Mouse (Mus musculus): ENCODE data around the gene Prpf31. TPM values are rescaled to one million over a fixed set of nuclear protein-coding genes. Genes with fewer than 3 reads are reported as not detected.

The Prpf31 gene
- 79.5 and 80.8 TPM in 2 replicates for polyA plus RNA-seq (2014; fragmentation: Nextera tagmentation; extraction: Ambion mirVana)

- H3K9me3 ChIP-seq (ENCODE audit: control insufficient read depth, low read length) = no peaks in the 10 kb centered on the region
- WGBS = 1% methylated on average over 47 of the region's 47 CpGs
Measured at GRCm38 (mm10) chr7:3629543-3630477, at the start of gene Prpf31, which contains the start of gene Tfpt. Gene Prpf31 (plus strand): TSS chr7:3629985. Gene Tfpt (minus strand): TSS chr7:3629929.

GRCm38 (mm10) chr7:3580029-3580428, 49.8 kb upstream of the Prpf31 start:
- H3K27me3 ChIP-seq (ENCODE audit: control insufficient read depth, insufficient read depth, low read length) = no peaks in the 10 kb centered on the region
- H3K27ac ChIP-seq = no peak overlapping the region
- DNase-seq (ENCODE audit: low spot score) (no peak), ATAC-seq (ENCODE audit: low FRiP score) (no peak)
- no peak overlapping the region for H3K4me3 ChIP-seq (replicated peaks; ENCODE audit: low read length)
- WGBS = 51% methylated on average over 2 of the region's 2 CpGs
- H3K9ac ChIP-seq = no peak overlapping the region
- no peak overlapping the region for H3K4me2 ChIP-seq (replicated peaks)
- no peaks in the 10 kb centered on the region for H3K36me3 ChIP-seq (replicated peaks; ENCODE audit: control insufficient read depth, insufficient read depth)
- H3K4me1 ChIP-seq (replicated peaks; ENCODE audit: control insufficient read depth, insufficient read depth, low read length) = no peaks in the 10 kb centered on the region
- no peaks in the 10 kb centered on the region for H3K9me3 ChIP-seq (ENCODE audit: control insufficient read depth, low read length)

More at GRCm38 (mm10) chr7:3629543-3630477, at the start of gene Prpf31, which contains the start of gene Tfpt:
- ATAC-seq (ENCODE audit: low FRiP score) = peak; percentile 90
- H3K27ac ChIP-seq = peak within 1 kb of the TSS; percentile 70
- H3K9ac ChIP-seq = peak within 1 kb of the TSS; percentile 66
- DNase-seq (ENCODE audit: low spot score) = peak; percentile 98
- H3K4me3 ChIP-seq (replicated peaks; ENCODE audit: low read length) = peak within 1 kb of the TSS; percentile 54
- H3K27me3 ChIP-seq (ENCODE audit: control insufficient read depth, insufficient read depth, low read length) = no peaks in the 10 kb centered on the region
- peaks cover 36% of the 10 kb centered on the region for H3K36me3 ChIP-seq (replicated peaks; ENCODE audit: control insufficient read depth, insufficient read depth)
- peaks cover 18% of the 10 kb centered on the region for H3K4me1 ChIP-seq (replicated peaks; ENCODE audit: control insufficient read depth, insufficient read depth, low read length)
- peak within 1 kb of the TSS; percentile 80 for H3K4me2 ChIP-seq (replicated peaks)

- H3K27me3 ChIP-seq (ENCODE audit: control insufficient read depth, insufficient read depth, low read length) = no peaks in the 10 kb centered on the region
- H3K4me2 ChIP-seq (replicated peaks) = no peak overlapping the region
- H3K4me3 ChIP-seq (replicated peaks; ENCODE audit: low read length) = no peak overlapping the region
- no peak for ATAC-seq (ENCODE audit: low FRiP score)
- no peaks in the 10 kb centered on the region for H3K4me1 ChIP-seq (replicated peaks; ENCODE audit: control insufficient read depth, insufficient read depth, low read length)
- 16% methylated on average over 6 of the region's 6 CpGs for WGBS
- DNase-seq (ENCODE audit: low spot score) = no peak
- H3K9me3 ChIP-seq (ENCODE audit: control insufficient read depth, low read length) = no peaks in the 10 kb centered on the region
- H3K27ac ChIP-seq = no peak overlapping the region
- no peaks in the 10 kb centered on the region for H3K36me3 ChIP-seq (replicated peaks; ENCODE audit: control insufficient read depth, insufficient read depth)
- no peak overlapping the region for H3K9ac ChIP-seq
Measured at GRCm38 (mm10) chr7:3585763-3586162, 44.0 kb upstream of the Prpf31 start.

GRCm38 (mm10) chr7:3586255-3586654, 43.5 kb upstream of the Prpf31 start:
- H3K36me3 ChIP-seq (replicated peaks; ENCODE audit: control insufficient read depth, insufficient read depth) = no peaks in the 10 kb centered on the region
- H3K27me3 ChIP-seq (ENCODE audit: control insufficient read depth, insufficient read depth, low read length) = no peaks in the 10 kb centered on the region
- 2% methylated on average over 5 of the region's 5 CpGs for WGBS
- no peak overlapping the region for H3K27ac ChIP-seq
- no peak overlapping the region for H3K4me2 ChIP-seq (replicated peaks)
- no peaks in the 10 kb centered on the region for H3K4me1 ChIP-seq (replicated peaks; ENCODE audit: control insufficient read depth, insufficient read depth, low read length)
- no peak overlapping the region for H3K4me3 ChIP-seq (replicated peaks; ENCODE audit: low read length)
- H3K9ac ChIP-seq = no peak overlapping the region
- ATAC-seq (ENCODE audit: low FRiP score) (no peak), DNase-seq (ENCODE audit: low spot score) (no peak)
- H3K9me3 ChIP-seq (ENCODE audit: control insufficient read depth, low read length) = no peaks in the 10 kb centered on the region

- DNase-seq (ENCODE audit: low spot score) = no peak
Measured at GRCm38 (mm10) chr7:3587292-3587691, 42.5 kb upstream of the Prpf31 start.

GRCm38 (mm10) chr7:3590550-3590949, 39.2 kb upstream of the Prpf31 start:
- Histone ChIP-seq H3K9ac (no peak overlapping the region), H3K9me3 (ENCODE audit: control insufficient read depth, low read length) (no peaks in the 10 kb centered on the region), H3K27me3 (ENCODE audit: control insufficient read depth, insufficient read depth, low read length) (no peaks in the 10 kb centered on the region), H3K4me2 (replicated peaks) (no peak overlapping the region), H3K27ac (no peak overlapping the region), H3K4me1 (replicated peaks; ENCODE audit: control insufficient read depth, insufficient read depth, low read length) (no peaks in the 10 kb centered on the region), H3K4me3 (replicated peaks; ENCODE audit: low read length) (no peak overlapping the region), H3K36me3 (replicated peaks; ENCODE audit: control insufficient read depth, insufficient read depth) (no peaks in the 10 kb centered on the region)
- DNase-seq (ENCODE audit: low spot score) (no peak), ATAC-seq (ENCODE audit: low FRiP score) (no peak)
- 81% methylated on average over 3 of the region's 3 CpGs for WGBS

More at GRCm38 (mm10) chr7:3587292-3587691, 42.5 kb upstream of the Prpf31 start:
- Histone ChIP-seq H3K4me2 (replicated peaks) (no peak overlapping the region), H3K27ac (no peak overlapping the region), H3K9me3 (ENCODE audit: control insufficient read depth, low read length) (no peaks in the 10 kb centered on the region), H3K4me1 (replicated peaks; ENCODE audit: control insufficient read depth, insufficient read depth, low read length) (no peaks in the 10 kb centered on the region), H3K36me3 (replicated peaks; ENCODE audit: control insufficient read depth, insufficient read depth) (no peaks in the 10 kb centered on the region), H3K9ac (no peak overlapping the region), H3K27me3 (ENCODE audit: control insufficient read depth, insufficient read depth, low read length) (no peaks in the 10 kb centered on the region), H3K4me3 (replicated peaks; ENCODE audit: low read length) (no peak overlapping the region)
- no peak for ATAC-seq (ENCODE audit: low FRiP score)
- WGBS = 80% methylated on average over 1 of the region's 1 CpGs

- WGBS = 82% methylated on average over 1 of the region's 1 CpGs
- Histone ChIP-seq H3K9me3 (ENCODE audit: control insufficient read depth, low read length) (no peaks in the 10 kb centered on the region), H3K36me3 (replicated peaks; ENCODE audit: control insufficient read depth, insufficient read depth) (no peaks in the 10 kb centered on the region), H3K4me3 (replicated peaks; ENCODE audit: low read length) (no peak overlapping the region), H3K27me3 (ENCODE audit: control insufficient read depth, insufficient read depth, low read length) (no peaks in the 10 kb centered on the region), H3K27ac (no peak overlapping the region), H3K4me1 (replicated peaks; ENCODE audit: control insufficient read depth, insufficient read depth, low read length) (no peaks in the 10 kb centered on the region), H3K4me2 (replicated peaks) (no peak overlapping the region), H3K9ac (no peak overlapping the region)
- no peak for DNase-seq (ENCODE audit: low spot score)
- no peak for ATAC-seq (ENCODE audit: low FRiP score)
Measured at GRCm38 (mm10) chr7:3591534-3591933, 38.3 kb upstream of the Prpf31 start.

GRCm38 (mm10) chr7:3593855-3594254, 35.9 kb upstream of the Prpf31 start:
- H3K4me1 ChIP-seq (replicated peaks; ENCODE audit: control insufficient read depth, insufficient read depth, low read length) = no peaks in the 10 kb centered on the region
- no peak overlapping the region for H3K4me2 ChIP-seq (replicated peaks)
- H3K27me3 ChIP-seq (ENCODE audit: control insufficient read depth, insufficient read depth, low read length) = no peaks in the 10 kb centered on the region
- no peak overlapping the region for H3K27ac ChIP-seq
- H3K36me3 ChIP-seq (replicated peaks; ENCODE audit: control insufficient read depth, insufficient read depth) = no peaks in the 10 kb centered on the region
- H3K9me3 ChIP-seq (ENCODE audit: control insufficient read depth, low read length) = no peaks in the 10 kb centered on the region
- ATAC-seq (ENCODE audit: low FRiP score) (no peak), DNase-seq (ENCODE audit: low spot score) (no peak)
- H3K9ac ChIP-seq = no peak overlapping the region
- H3K4me3 ChIP-seq (replicated peaks; ENCODE audit: low read length) = no peak overlapping the region

GRCm38 (mm10) chr7:3594686-3595085, 35.1 kb upstream of the Prpf31 start:
- ATAC-seq (ENCODE audit: low FRiP score) (no peak), DNase-seq (ENCODE audit: low spot score) (no peak)
- 20% methylated on average over 5 of the region's 5 CpGs for WGBS
- H3K4me3 ChIP-seq (replicated peaks; ENCODE audit: low read length) = no peak overlapping the region
- peak overlapping the region; percentile 22 for H3K4me2 ChIP-seq (replicated peaks)
- no peak overlapping the region for H3K27ac ChIP-seq
- H3K9ac ChIP-seq = no peak overlapping the region
- no peaks in the 10 kb centered on the region for H3K36me3 ChIP-seq (replicated peaks; ENCODE audit: control insufficient read depth, insufficient read depth)
- H3K4me1 ChIP-seq (replicated peaks; ENCODE audit: control insufficient read depth, insufficient read depth, low read length) = no peaks in the 10 kb centered on the region
- H3K27me3 ChIP-seq (ENCODE audit: control insufficient read depth, insufficient read depth, low read length) = no peaks in the 10 kb centered on the region
- no peaks in the 10 kb centered on the region for H3K9me3 ChIP-seq (ENCODE audit: control insufficient read depth, low read length)
